Mouse (Mus musculus) adrenal gland, adult 2 months (tissue): ENCODE data around the gene Map2k5. TPM values are rescaled to one million over a fixed set of nuclear protein-coding genes. Genes with fewer than 3 reads are reported as not detected.
A peak's percentile ranks its signal among the peaks of the same experiment; 100 is the strongest.

Experiments used
- DNase-seq: peaks from one replicate; pipeline ENCODE4 v3.0.0; 2021
- polyA plus RNA-seq: library from polyadenylated mRNA; depleted of rRNA; stranded (reverse); fragments of >200 nt; gene quantifications from 2 replicates; pipeline ENCODE4 v1.2.3, GENCODE M21; 2012
- total RNA-seq, 2 experiments: library from RNA; stranded (reverse); gene quantifications; 2 replicates each; pipeline ENCODE4 v1.2.3; 2021

Gene Map2k5
- total and polyA plus RNA-seq, 3 experiments, result 23.9 to 96.0 (median 31.1) TPM

GRCm38 (mm10) chr9:63339256-63339655 is 38.4 kb downstream of the Map2k5 start:
- DNase-seq, result no peak

GRCm38 (mm10) chr9:63338716-63339115 is 39.0 kb downstream of the Map2k5 start:
- DNase-seq, result no peak

GRCm38 (mm10) chr9:63335816-63336215 is 41.9 kb downstream of the Map2k5 start:
- DNase-seq, result no peak

DNA sequence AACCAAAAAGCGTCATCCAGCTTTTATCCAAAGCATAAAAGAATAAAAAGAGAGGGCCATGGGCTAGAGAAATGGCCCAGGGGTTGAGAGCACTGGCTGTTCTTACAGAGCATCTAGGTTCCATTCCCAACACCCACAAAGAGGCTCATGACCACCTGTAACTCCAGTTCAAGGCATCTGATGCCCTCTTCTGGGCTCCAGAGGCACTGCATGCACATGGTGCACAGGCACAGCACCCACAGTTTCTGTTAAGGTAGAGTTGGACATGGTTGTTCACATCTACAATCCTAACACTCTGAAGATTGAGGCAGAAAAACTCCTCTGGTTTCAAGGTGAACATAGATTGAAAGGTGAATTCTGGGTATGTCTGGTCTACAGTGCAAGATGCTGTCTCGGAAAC is 44.6 kb downstream of the Map2k5 start:
- no peak for DNase-seq

DNA sequence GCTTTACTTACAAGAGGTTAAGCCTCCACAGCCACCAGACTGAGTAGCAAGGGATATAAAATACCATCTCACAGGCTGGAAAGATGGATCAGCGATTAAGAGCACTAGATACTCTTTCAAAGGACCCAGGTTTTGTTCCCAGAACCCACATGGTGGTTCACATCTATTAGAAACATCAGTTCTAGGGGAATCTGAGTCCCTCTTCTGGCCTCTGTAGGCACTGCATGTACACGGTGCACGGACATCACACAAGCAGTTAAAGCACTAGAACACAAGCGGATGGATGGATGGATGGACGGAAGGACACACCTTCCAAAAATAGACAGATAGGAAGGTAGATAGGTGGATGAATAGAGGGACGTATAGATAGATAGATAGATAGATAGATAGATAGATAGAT is 46.5 kb downstream of the Map2k5 start:
- no peak for DNase-seq

DNA sequence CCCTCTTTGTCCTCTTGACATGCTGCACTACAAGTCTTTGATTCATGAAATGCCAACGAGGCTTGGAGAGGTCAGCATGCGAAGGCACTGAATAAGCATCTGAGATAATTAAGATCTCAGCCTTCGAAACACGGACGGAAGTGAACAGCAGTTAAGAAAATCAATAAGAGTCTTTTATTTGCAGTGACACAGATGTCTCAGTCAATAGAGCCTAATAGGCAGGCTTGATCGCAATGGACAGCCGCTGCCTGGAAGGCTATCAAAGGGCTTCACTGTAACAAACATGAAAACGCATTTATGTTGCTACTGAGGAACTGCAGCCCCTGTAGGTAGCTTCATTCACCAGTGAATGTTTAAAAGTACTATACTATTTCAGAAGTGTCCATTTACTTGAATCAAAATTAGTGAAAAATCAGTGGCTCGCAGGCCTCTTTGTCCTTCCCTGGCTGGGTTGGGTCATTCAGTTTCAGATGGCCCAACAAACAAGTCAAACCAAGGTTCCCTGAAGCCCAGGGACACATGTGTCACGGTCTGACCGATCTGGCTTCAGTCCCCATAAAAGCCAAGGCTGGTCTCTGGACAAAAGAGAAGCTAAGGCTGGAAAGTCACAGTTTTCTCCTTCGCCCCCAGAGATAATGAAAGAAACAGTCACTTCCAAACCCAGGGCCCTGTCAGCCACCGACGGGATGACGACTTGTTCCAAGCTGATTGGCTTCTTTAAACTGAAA is 48.6 kb downstream of the Map2k5 start:
- DNase-seq, result peak; percentile 71

DNA sequence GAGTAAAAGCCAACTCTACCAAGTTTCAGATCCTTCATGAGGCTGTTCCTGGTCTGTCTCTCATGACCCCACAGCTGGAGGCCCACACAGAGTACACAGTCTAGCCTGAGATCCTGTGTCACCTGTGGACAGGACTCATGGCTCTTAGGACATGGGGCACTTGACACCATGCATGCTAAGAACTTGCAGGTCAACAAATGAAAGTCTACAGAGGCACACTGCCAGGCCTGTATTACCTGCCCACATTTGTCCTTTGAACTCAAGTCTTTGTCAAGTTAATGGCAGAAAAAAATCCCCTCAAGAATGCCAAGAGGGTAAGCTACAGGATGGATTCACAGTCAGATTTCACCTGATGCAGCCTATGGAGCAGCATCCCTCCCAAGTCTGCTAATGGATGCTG is 62.5 kb downstream of the Map2k5 start:
- no peak for DNase-seq

- no peak for DNase-seq
These were observed 63.6 kb downstream of the Map2k5 start for GRCm38 (mm10) chr9:63314126-63314525.

DNA sequence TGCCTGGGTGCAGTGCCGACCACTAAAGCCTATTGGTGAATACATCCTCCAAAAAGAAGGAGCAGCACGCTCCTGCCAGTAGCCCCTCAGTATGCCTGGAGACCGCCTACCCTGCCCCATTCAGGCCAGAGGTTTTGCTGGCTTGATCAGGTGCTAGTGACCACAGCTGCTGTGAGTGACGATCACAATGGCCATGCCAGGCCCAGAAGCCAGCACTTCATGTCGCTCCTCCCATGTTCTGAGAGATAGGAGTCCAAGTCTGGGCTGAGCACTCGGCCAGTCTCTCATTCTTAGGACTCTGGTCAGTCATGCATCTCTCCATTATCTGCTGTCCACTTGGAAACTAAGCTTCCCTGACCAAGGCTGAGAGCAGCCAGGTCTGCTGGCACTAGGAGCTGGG is 67.7 kb downstream of the Map2k5 start:
- no peak for DNase-seq

- DNase-seq, result peak; percentile 41
These were observed 68.7 kb downstream of the Map2k5 start for GRCm38 (mm10) chr9:63309008-63309407.

DNA sequence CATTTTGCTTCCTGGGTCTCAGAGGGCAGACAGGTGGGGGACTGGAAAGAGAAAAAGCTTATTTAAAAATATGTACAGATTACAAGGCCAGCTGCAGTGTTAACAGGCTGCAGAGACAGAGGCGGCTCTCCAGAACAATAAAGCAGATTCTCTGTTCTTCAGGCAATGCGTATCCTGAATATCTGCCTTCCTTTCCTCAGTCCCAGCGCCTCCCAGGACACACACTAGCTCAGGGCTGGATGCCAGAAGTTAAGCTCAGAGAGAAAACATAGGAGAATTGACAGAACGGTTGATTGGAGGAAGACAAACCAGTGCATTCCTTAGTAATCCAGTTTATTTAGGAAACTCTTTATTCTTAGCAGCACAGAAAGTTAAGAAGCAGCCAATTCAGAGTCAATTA is 69.3 kb downstream of the Map2k5 start:
- DNase-seq, result no peak

DNA sequence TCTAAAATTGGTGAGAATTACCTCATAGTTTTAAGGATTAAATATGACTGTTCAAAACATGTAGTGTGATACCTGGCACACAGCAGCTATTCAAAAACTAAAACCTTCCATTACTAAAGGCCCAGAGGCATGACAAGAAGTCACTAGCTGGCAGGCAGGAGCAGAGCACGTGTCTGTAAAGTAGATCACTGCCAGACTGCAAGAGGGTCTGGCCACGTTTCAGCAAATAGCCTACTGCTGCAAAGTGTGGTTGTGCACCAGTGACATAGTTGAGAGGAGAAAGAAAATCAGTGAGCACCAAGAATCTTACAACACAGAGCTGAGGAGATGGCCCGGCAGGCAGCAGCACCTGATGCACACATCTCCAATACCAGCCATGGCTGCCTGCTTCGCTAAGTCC is 75.2 kb downstream of the Map2k5 start:
- no peak for DNase-seq

DNA sequence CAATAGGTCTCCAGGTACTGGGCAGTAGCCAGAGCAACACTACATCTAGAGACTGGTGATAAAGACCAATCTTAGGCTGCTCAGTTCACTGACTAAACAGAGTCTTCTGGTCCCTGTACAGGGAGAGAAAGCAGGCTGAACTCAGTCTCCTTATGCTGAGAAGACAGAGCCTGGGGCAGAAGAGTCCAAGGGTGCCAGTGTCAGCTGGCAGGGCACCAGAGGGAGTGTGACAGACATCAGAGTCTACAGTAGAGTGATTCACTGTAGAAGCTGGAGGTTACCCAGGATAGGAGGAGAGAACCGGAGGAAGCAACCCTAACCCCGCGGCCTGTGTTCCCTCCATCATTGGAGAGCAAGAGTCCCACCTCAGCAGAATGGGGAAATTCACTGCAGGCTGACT is 79.0 kb downstream of the Map2k5 start:
- DNase-seq, result peak; percentile 77

GRCm38 (mm10) chr9:63295551-63295958 is 82.1 kb downstream of the Map2k5 start:
- peak; percentile 48 for DNase-seq

DNA sequence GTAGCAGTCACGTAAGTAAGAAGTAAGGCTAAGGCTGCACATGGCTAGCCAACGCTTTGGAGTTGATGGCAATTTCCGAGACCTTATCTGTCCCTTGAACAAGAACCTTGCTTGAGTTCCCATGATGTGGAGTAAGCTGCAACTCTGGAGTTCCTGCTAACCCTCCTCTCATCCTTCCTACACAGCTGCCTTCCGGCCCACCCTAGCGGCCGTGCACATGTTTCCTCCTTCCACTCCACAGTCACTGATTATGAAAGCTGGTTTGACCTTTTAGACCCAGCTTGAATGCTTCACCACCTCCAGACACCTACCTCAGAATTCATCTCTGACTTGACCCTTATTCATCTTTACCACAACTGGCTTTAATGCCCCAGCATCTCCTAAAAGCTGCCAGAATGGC is 82.9 kb downstream of the Map2k5 start:
- peak; percentile 10 for DNase-seq

DNA sequence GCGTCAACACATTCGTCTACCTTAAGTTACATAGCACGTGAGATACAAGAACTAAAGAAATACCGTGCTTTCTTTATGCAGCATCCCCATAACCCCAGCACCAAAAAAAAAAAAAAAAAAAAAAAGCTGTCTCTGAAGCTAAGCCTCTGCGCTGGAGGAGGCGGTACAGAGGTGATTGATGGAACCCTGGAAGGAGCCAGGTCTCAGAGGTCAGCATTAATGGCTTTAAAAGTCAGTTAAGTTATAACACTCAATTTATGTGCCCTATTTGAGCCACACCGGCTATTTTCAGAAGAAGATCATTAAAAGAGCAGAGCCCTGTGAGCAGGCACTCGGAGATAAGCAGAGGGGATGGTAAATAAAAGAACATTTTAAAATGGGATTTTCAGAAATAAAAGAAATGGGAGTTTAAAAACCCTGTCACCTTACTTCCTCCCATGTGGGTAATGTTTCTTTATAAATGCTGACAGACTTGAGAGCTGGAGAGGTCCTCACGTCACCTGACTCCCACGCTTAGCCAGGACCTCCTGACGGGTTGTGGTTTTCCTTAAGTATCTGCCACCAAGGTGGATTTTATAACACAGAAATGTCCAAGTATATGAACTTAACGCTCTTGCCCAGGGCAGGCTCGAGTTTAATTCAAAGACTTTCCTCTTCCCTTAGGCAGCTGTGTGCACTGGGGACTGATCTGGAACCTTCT is 83.8 kb downstream of the Map2k5 start:
- no peak for DNase-seq

DNA sequence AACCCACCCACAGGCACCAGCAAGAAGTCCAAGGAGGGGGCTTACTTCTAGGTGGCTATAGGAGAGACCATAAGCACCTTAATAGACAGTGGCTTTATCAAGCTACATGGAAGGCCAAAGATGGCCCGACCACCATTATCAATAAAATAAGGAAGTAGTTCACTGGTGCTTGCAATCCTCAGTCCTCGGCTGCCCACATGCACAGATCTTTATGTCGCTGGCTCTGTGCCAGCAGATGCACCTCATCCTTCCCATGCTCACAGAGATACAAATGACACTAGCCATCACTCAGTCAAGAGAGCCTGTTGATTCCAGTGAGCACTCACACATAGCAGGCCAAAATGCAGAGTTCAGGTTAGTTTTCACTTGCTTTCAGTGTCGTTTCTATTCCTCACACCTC is 89.0 kb downstream of the Map2k5 start:
- no peak for DNase-seq

GRCm38 (mm10) chr9:63284392-63284791 is 93.3 kb downstream of the Map2k5 start:
- DNase-seq, result no peak

DNA sequence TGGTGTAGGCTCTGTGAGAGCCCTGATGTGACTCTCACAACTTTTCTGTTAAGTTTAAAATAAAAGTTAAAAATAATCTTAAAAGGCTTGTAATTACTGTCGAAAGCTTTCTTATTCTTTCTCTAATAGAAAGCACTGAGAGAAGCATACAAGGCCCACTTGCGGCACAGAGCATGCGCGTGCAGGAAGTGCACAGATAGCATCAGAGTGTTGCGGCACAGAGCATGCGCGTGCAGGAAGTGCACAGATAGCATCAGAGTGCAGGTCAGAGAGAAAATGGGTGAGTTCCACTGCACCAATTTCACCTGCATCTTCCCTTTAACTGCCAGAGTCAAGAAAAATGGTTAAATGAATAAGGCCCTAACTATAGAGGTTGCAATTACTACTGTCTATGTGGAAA is 95.7 kb downstream of the Map2k5 start:
- DNase-seq, result no peak

- peak; percentile 72 for DNase-seq
These were observed 96.6 kb downstream of the Map2k5 start for GRCm38 (mm10) chr9:63281086-63281485.

- peak; percentile 51 for DNase-seq
These were observed 103.9 kb downstream of the Map2k5 start for GRCm38 (mm10) chr9:63273781-63274180.

DNA sequence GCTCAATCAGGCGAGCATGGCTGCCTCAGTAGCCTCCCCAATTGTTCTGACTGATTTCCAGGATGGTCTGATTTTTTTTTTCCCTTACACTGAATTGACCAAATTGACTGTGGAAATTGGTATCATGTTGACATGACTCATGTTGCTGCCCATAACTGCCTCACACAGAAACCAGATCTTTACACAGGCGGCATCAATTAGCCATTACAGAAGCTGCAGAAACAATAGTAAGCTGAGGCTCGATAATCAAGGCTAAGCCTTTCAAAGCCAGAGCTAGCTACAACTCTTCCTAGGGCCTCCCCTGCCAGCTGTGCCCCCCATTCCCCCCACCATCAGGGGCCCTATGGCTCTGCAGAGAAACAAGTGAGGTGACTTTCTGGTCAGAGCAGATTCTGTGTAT is 107.9 kb downstream of the Map2k5 start:
- DNase-seq, result no peak

GRCm38 (mm10) chr9:63263188-63263587 is 114.5 kb downstream of the Map2k5 start:
- DNase-seq, result peak; percentile 25

GRCm38 (mm10) chr9:63258768-63259167 is 118.9 kb downstream of the Map2k5 start:
- DNase-seq, result no peak
